Mouse (Mus musculus) thymus, adult 2 months (tissue): ENCODE results near the gene Pigm. TPM values are rescaled to one million over a fixed set of nuclear protein-coding genes. Genes with fewer than 3 reads are reported as not detected.

Experiments
- DNase-seq: peaks from one replicate; pipeline ENCODE4 v3.0.0; 2021
- H3K27ac ChIP-seq: fragments of 200-500 bp; 2 replicates; pipeline ENCODE4 v1.5.1; 2012; ENCODE audit warnings: low read length, control low read depth; ENCODE audit not compliant: control insufficient read depth, insufficient read depth
- H3K27me3 ChIP-seq: fragments of 200-500 bp; 2 replicates; pipeline ENCODE4 v1.6.1; 2012; ENCODE audit warnings: mild to moderate bottlenecking, low read length, moderate library complexity, mixed read lengths; ENCODE audit not compliant: control insufficient read depth, insufficient read depth
- H3K36me3 ChIP-seq: fragments of 200-500 bp; 2 replicates; pipeline ENCODE4 v1.6.1; 2012; ENCODE audit warnings: mild to moderate bottlenecking, low read length, moderate library complexity; ENCODE audit not compliant: control insufficient read depth, insufficient read depth
- H3K4me1 ChIP-seq: fragments of 200-500 bp; replicated peaks from 2 replicates; pipeline ENCODE4 v1.6.1; 2012; ENCODE audit warnings: low read length; ENCODE audit not compliant: control insufficient read depth, insufficient read depth
- H3K4me3 ChIP-seq: fragments of 200-500 bp; 2 replicates; pipeline ENCODE4 v1.5.1; 2012; ENCODE audit warnings: mild to moderate bottlenecking, low read length, control low read depth, moderate library complexity; ENCODE audit not compliant: control insufficient read depth, insufficient read depth
- CTCF ChIP-seq: fragments of 200-500 bp; IDR thresholded peaks from 2 replicates; pipeline ENCODE4 v1.5.1; 2012; ENCODE audit warnings: mild to moderate bottlenecking, control low read depth, low read length, moderate library complexity, borderline replicate concordance; ENCODE audit not compliant: control insufficient read depth, poor library complexity, insufficient read depth; ENCODE audit errors: extremely low read depth
- POLR2A ChIP-seq: fragments of 200-500 bp; IDR thresholded peaks from 2 replicates; pipeline ENCODE4 v1.6.1; 2012; ENCODE audit warnings: mild to moderate bottlenecking, low read length, control low read depth, moderate library complexity; ENCODE audit not compliant: control insufficient read depth, poor library complexity, insufficient read depth; ENCODE audit errors: extremely low read depth
- WGBS: fragments of 180-500 bp; shearing (Covaris S2); methylation state at CpG from one replicate; pipeline ENCODE4 v1.1.7; 2018; 5-methylcytosine and 5-hydroxymethylcytosine counted together
- polyA plus RNA-seq: library from polyadenylated mRNA; depleted of rRNA; stranded (reverse); fragments of >200 nt; gene quantifications from 2 replicates; pipeline ENCODE4 v1.2.3, GENCODE M21; 2012

Pigm gene
- polyA plus RNA-seq, 1 experiment, result 20.8 TPM

GRCm38 (mm10) chr1:172406077-172406706 is 29.8 kb downstream of the Pigm start:
- H3K27ac ChIP-seq, result no peak overlapping the region
- H3K4me1 ChIP-seq, result no peaks in the 10 kb centered on the region
- WGBS, result 75% methylated on average over 16 of the region's 16 CpGs
- DNase-seq, result no peak
- H3K36me3 ChIP-seq, result no peaks in the 10 kb centered on the region
- no peaks in the 10 kb centered on the region for H3K27me3 ChIP-seq
- no peak overlapping the region for H3K4me3 ChIP-seq
- TF ChIP-seq POLR2A (no peak), CTCF (no peak)

GRCm38 (mm10) chr1:172408996-172409395 is 32.6 kb downstream of the Pigm start:
- TF ChIP-seq CTCF, result no peak
- no peak for TF ChIP-seq POLR2A
- Histone ChIP-seq H3K4me3 (no peak overlapping the region), H3K4me1 (no peaks in the 10 kb centered on the region), H3K36me3 (no peaks in the 10 kb centered on the region), H3K27ac (no peak overlapping the region), H3K27me3 (no peaks in the 10 kb centered on the region)
- no peak for DNase-seq
- WGBS, result 5% methylated on average over 6 of the region's 6 CpGs

- DNase-seq, result no peak
- no peaks in the 10 kb centered on the region for H3K27me3 ChIP-seq
- H3K4me3 ChIP-seq, result no peak overlapping the region
- H3K4me1 ChIP-seq, result no peaks in the 10 kb centered on the region
- no peaks in the 10 kb centered on the region for H3K36me3 ChIP-seq
- H3K27ac ChIP-seq, result no peak overlapping the region
- 14% methylated on average over 5 of the region's 5 CpGs for WGBS
- TF ChIP-seq CTCF (no peak), POLR2A (no peak)
These were observed 33.1 kb downstream of the Pigm start for GRCm38 (mm10) chr1:172409431-172409830.

- 4% methylated on average over 4 of the region's 4 CpGs for WGBS
- DNase-seq, result peak; percentile 59
- no peak for TF ChIP-seq POLR2A
- no peak for TF ChIP-seq CTCF
These were observed 34.5 kb downstream of the Pigm start for GRCm38 (mm10) chr1:172410806-172411205.

GRCm38 (mm10) chr1:172412204-172412603 is 35.9 kb downstream of the Pigm start:
- Histone ChIP-seq H3K36me3 (no peaks in the 10 kb centered on the region), H3K27me3 (no peaks in the 10 kb centered on the region), H3K4me3 (no peak overlapping the region), H3K4me1 (no peaks in the 10 kb centered on the region), H3K27ac (no peak overlapping the region)
- TF ChIP-seq POLR2A (no peak), CTCF (peak; percentile 86)
- 3% methylated on average over 5 of the region's 5 CpGs for WGBS
- peak; percentile 65 for DNase-seq

More at GRCm38 (mm10) chr1:172410806-172411205, 34.5 kb downstream of the Pigm start:
- no peak overlapping the region for H3K4me3 ChIP-seq
- H3K27ac ChIP-seq, result no peak overlapping the region
- no peaks in the 10 kb centered on the region for H3K27me3 ChIP-seq
- no peaks in the 10 kb centered on the region for H3K4me1 ChIP-seq
- no peaks in the 10 kb centered on the region for H3K36me3 ChIP-seq

- Histone ChIP-seq H3K4me1 (no peaks in the 10 kb centered on the region), H3K27me3 (no peaks in the 10 kb centered on the region), H3K4me3 (no peak overlapping the region), H3K27ac (no peak overlapping the region), H3K36me3 (no peaks in the 10 kb centered on the region)
- no peak for TF ChIP-seq POLR2A
- TF ChIP-seq CTCF, result no peak
- DNase-seq, result no peak
- WGBS, result 90% methylated on average over 4 of the region's 4 CpGs
These were observed 37.3 kb downstream of the Pigm start for GRCm38 (mm10) chr1:172413491-172414230.
